Mouse (Mus musculus) stomach, embryonic 16.5 days (tissue): ENCODE results near the gene Dpm3. TPM values are rescaled to one million over a fixed set of nuclear protein-coding genes. Genes with fewer than 3 reads are reported as not detected.
A peak's percentile ranks its signal among the peaks of the same experiment; 100 is the strongest.

Experiments used
- ATAC-seq: fragments of 200-750 bp; cut with Nextera tagmentation; 2 replicates; pipeline ENCODE4 v1.8.0; 2017; ENCODE audit warnings: moderate number of reproducible peaks, moderate TSS enrichment; ENCODE audit not compliant: insufficient read depth, low FRiP score
- H3K27ac ChIP-seq: fragments of 300-500 bp; sonication (generic); 2 replicates; pipeline ENCODE4 v1.5.1; 2014; ENCODE audit warnings: low read length
- H3K27me3 ChIP-seq: fragments of 300-500 bp; sonication (generic); 2 replicates; pipeline ENCODE4 v1.6.1; 2014; ENCODE audit warnings: low read length, control low read depth, mixed read lengths; ENCODE audit not compliant: control insufficient read depth, insufficient read depth
- H3K36me3 ChIP-seq: fragments of 300-500 bp; sonication (generic); 2 replicates; pipeline ENCODE4 v1.6.1; 2014; ENCODE audit warnings: low read length; ENCODE audit not compliant: control insufficient read depth, insufficient read depth
- H3K4me1 ChIP-seq: fragments of 300-500 bp; sonication (generic); 2 replicates; pipeline ENCODE4 v1.6.1; 2014; ENCODE audit warnings: low read length, control low read depth, mixed read lengths; ENCODE audit not compliant: control insufficient read depth, insufficient read depth
- H3K4me2 ChIP-seq: fragments of 300-500 bp; sonication (generic); 2 replicates; pipeline ENCODE4 v1.6.1; 2014; ENCODE audit warnings: low read depth, low read length, mixed read lengths
- H3K4me3 ChIP-seq: fragments of 300-500 bp; sonication (generic); replicated peaks from 2 replicates; pipeline ENCODE4 v1.5.1; 2014; ENCODE audit warnings: mild to moderate bottlenecking, low read length
- H3K9ac ChIP-seq: fragments of 300-500 bp; sonication (generic); 2 replicates; pipeline ENCODE4 v1.6.1; 2014; ENCODE audit warnings: low read length
- H3K9me3 ChIP-seq: fragments of 300-500 bp; sonication (generic); replicated peaks from 2 replicates; pipeline ENCODE4 v1.6.1; 2016; ENCODE audit warnings: low read length, control low read depth; ENCODE audit not compliant: control insufficient read depth
- WGBS: fragments of 180-500 bp; shearing (Covaris S2); extraction: QIAGEN DNeasy Blood & Tissue Kit; methylation state at CpG from one replicate; pipeline ENCODE4 v1.1.7; 2014; 5-methylcytosine and 5-hydroxymethylcytosine counted together
- polyA plus RNA-seq: library from polyadenylated mRNA; unstranded; fragments of >200 nt; fragmentation: Nextera tagmentation; extraction: Ambion mirVana; gene quantifications from 2 replicates; pipeline ENCODE4 v1.2.1, GENCODE M21; 2015

The Dpm3 gene
- polyA plus RNA-seq, 1 experiment from 2014 or later: 131 TPM

GRCm38 (mm10) chr3:89280606-89281511 lies 21.7 kb downstream of the Dpm3 start, which contains the start of gene Efna1:
TSS of gene Efna1 (minus strand) at chr3:89281142.
- Histone ChIP-seq H3K4me3 (peak within 1 kb of the TSS; percentile 62), H3K27ac (peak within 1 kb of the TSS; percentile 88), H3K36me3 (no peaks in the 10 kb centered on the region), H3K4me2 (peak within 1 kb of the TSS; percentile 98), H3K27me3 (no peaks in the 10 kb centered on the region), H3K4me1 (peaks cover 33% of the 10 kb centered on the region), H3K9ac (peak within 1 kb of the TSS; percentile 78), H3K9me3 (no peaks in the 10 kb centered on the region)
- peak; percentile 68 for ATAC-seq
- WGBS: 1% methylated on average over 52 of the region's 52 CpGs

GRCm38 (mm10) chr3:89281579-89282290 lies 22.6 kb downstream of the Dpm3 start:
- H3K4me3 ChIP-seq: peak overlapping the region; percentile 62
- H3K27ac ChIP-seq: peak overlapping the region; percentile 88
- H3K4me2 ChIP-seq: peak overlapping the region; percentile 98
- no peaks in the 10 kb centered on the region for H3K36me3 ChIP-seq
- peaks cover 27% of the 10 kb centered on the region for H3K4me1 ChIP-seq
- peak overlapping the region; percentile 78 for H3K9ac ChIP-seq
- 13% methylated on average over 20 of the region's 20 CpGs for WGBS
- H3K27me3 ChIP-seq: no peaks in the 10 kb centered on the region
- no peak for ATAC-seq
- no peaks in the 10 kb centered on the region for H3K9me3 ChIP-seq

GRCm38 (mm10) chr3:89282291-89282643 lies 23.1 kb downstream of the Dpm3 start:
- 17% methylated on average over 4 of the region's 4 CpGs for WGBS
- no peak overlapping the region for H3K4me3 ChIP-seq
- H3K36me3 ChIP-seq: no peaks in the 10 kb centered on the region
- H3K27ac ChIP-seq: no peak overlapping the region; the same call in 1 of the 2 replicates
- H3K9me3 ChIP-seq: no peaks in the 10 kb centered on the region
- no peak for ATAC-seq
- no peaks in the 10 kb centered on the region for H3K27me3 ChIP-seq
- no peak overlapping the region for H3K4me2 ChIP-seq
- 0 out of 2 replicates have a peak overlapping the region, but pooled peaks have one; percentile 36 for H3K9ac ChIP-seq
- H3K4me1 ChIP-seq: peaks cover 23% of the 10 kb centered on the region

GRCm38 (mm10) chr3:89284261-89284660 lies 25.1 kb downstream of the Dpm3 start:
- no peaks in the 10 kb centered on the region for H3K27me3 ChIP-seq
- 79% methylated on average over 3 of the region's 3 CpGs for WGBS
- ATAC-seq: no peak
- no peaks in the 10 kb centered on the region for H3K36me3 ChIP-seq
- no peak overlapping the region for H3K4me2 ChIP-seq
- no peak overlapping the region for H3K4me3 ChIP-seq
- H3K9ac ChIP-seq: no peak overlapping the region
- H3K4me1 ChIP-seq: peaks cover 10% of the 10 kb centered on the region
- no peak overlapping the region for H3K27ac ChIP-seq
- no peaks in the 10 kb centered on the region for H3K9me3 ChIP-seq

GRCm38 (mm10) chr3:89285526-89285925 lies 26.4 kb downstream of the Dpm3 start:
- ATAC-seq: no peak
- Histone ChIP-seq H3K9ac (no peak overlapping the region), H3K36me3 (no peaks in the 10 kb centered on the region), H3K4me2 (no peak overlapping the region), H3K4me3 (no peak overlapping the region), H3K9me3 (no peaks in the 10 kb centered on the region), H3K27me3 (no peaks in the 10 kb centered on the region), H3K4me1 (peaks cover 4% of the 10 kb centered on the region), H3K27ac (no peak overlapping the region)
- 61% methylated on average over 2 of the region's 2 CpGs for WGBS

- Histone ChIP-seq H3K9ac (no peak overlapping the region), H3K27me3 (no peaks in the 10 kb centered on the region), H3K4me3 (no peak overlapping the region), H3K36me3 (no peaks in the 10 kb centered on the region), H3K27ac (no peak overlapping the region), H3K9me3 (no peaks in the 10 kb centered on the region), H3K4me2 (no peak overlapping the region), H3K4me1 (no peaks in the 10 kb centered on the region)
- no peak for ATAC-seq
- 56% methylated on average over 5 of the region's 5 CpGs for WGBS
Measured at GRCm38 (mm10) chr3:89287286-89287685, 28.1 kb downstream of the Dpm3 start.

GRCm38 (mm10) chr3:89288503-89288928 lies 29.4 kb downstream of the Dpm3 start:
- Histone ChIP-seq H3K36me3 (no peaks in the 10 kb centered on the region), H3K27ac (no peak overlapping the region), H3K9me3 (no peaks in the 10 kb centered on the region), H3K27me3 (no peaks in the 10 kb centered on the region), H3K4me2 (no peak overlapping the region), H3K4me3 (no peak overlapping the region), H3K9ac (no peak overlapping the region), H3K4me1 (no peaks in the 10 kb centered on the region)
- WGBS: 29% methylated on average over 7 of the region's 7 CpGs
- ATAC-seq: no peak

GRCm38 (mm10) chr3:89291874-89292273 lies 32.7 kb downstream of the Dpm3 start:
- Histone ChIP-seq H3K27me3 (no peaks in the 10 kb centered on the region), H3K36me3 (no peaks in the 10 kb centered on the region), H3K4me1 (no peaks in the 10 kb centered on the region), H3K4me3 (no peak overlapping the region), H3K9ac (no peak overlapping the region), H3K4me2 (no peak overlapping the region), H3K9me3 (no peaks in the 10 kb centered on the region), H3K27ac (no peak overlapping the region)
- no peak for ATAC-seq
- WGBS: 51% methylated on average over 10 of the region's 10 CpGs

- no peak overlapping the region for H3K27ac ChIP-seq
- H3K4me3 ChIP-seq: no peak overlapping the region
- H3K4me2 ChIP-seq: no peak overlapping the region
- H3K9me3 ChIP-seq: no peaks in the 10 kb centered on the region
- H3K9ac ChIP-seq: no peak overlapping the region
- no peaks in the 10 kb centered on the region for H3K4me1 ChIP-seq
- no peak for ATAC-seq
- WGBS: 67% methylated on average over 5 of the region's 5 CpGs
- H3K27me3 ChIP-seq: no peaks in the 10 kb centered on the region
- no peaks in the 10 kb centered on the region for H3K36me3 ChIP-seq
Measured at GRCm38 (mm10) chr3:89292303-89292702, 33.1 kb downstream of the Dpm3 start.
